Mouse (Mus musculus): ENCODE measurements around the gene Mvk. TPM values are rescaled to one million over a fixed set of nuclear protein-coding genes. Genes with fewer than 3 reads are reported as not detected.
A peak's percentile ranks its signal among the peaks of the same experiment; 100 is the strongest.

Gene Mvk
- total and polyA plus RNA-seq, 3 experiments: 9.8 to 10.9 (median 10.6) TPM

- Histone ChIP-seq H3K4me3 (no peak overlapping the region), H3K4me1 (ENCODE audit: control insufficient read depth, insufficient read depth, low read length) (no peaks in the 10 kb centered on the region), H3K79me2 (replicated peaks; ENCODE audit: control insufficient read depth, insufficient read depth, low read length) (no peaks in the 10 kb centered on the region), H3K27ac (no peak overlapping the region), H3K9ac (ENCODE audit: low read depth, low read length) (no peak overlapping the region), H3K27me3 (ENCODE audit: control insufficient read depth, insufficient read depth, low read length) (no peaks in the 10 kb centered on the region), H3K36me3 (ENCODE audit: control insufficient read depth, insufficient read depth, low read length) (no peaks in the 10 kb centered on the region)
- intact Hi-C loops (cut with DNase I): no loop called here
- WGBS: 88% methylated on average over 14 of the region's 14 CpGs
- no peak for TF ChIP-seq CTCF (IDR thresholded peaks at IDR 0.05)
- TF ChIP-seq EP300 (IDR thresholded peaks at IDR 0.05; ENCODE audit: insufficient read depth, low read depth, low read length): no peak
- TF ChIP-seq POLR2A (IDR thresholded peaks at IDR 0.05; ENCODE audit: insufficient read depth, low read depth, low read length): no peak
- no peak for DNase-seq
Measured at GRCm38 (mm10) chr5:114435588-114435987, 8.5 kb upstream of the Mvk start.

GRCm38 (mm10) chr5:114444368-114444692 lies 261 bp downstream of the Mvk start:
- under 1% methylated on average over 21 of the region's 21 CpGs for WGBS
- Histone ChIP-seq H3K36me3 (ENCODE audit: control insufficient read depth, insufficient read depth, low read length) (no peaks in the 10 kb centered on the region), H3K27me3 (ENCODE audit: control insufficient read depth, insufficient read depth, low read length) (no peaks in the 10 kb centered on the region), H3K79me2 (replicated peaks; ENCODE audit: control insufficient read depth, insufficient read depth, low read length) (no peaks in the 10 kb centered on the region), H3K27ac (peak overlapping the region; percentile 70), H3K4me1 (ENCODE audit: control insufficient read depth, insufficient read depth, low read length) (peaks cover 2% of the 10 kb centered on the region; the same call in 1 of the 2 replicates), H3K4me3 (peak overlapping the region; percentile 71), H3K9ac (ENCODE audit: low read depth, low read length) (peak overlapping the region; percentile 76)
- TF ChIP-seq CTCF (IDR thresholded peaks at IDR 0.05): no peak
- TF ChIP-seq POLR2A (IDR thresholded peaks at IDR 0.05; ENCODE audit: insufficient read depth, low read depth, low read length): no peak
- no peak for TF ChIP-seq EP300 (IDR thresholded peaks at IDR 0.05; ENCODE audit: insufficient read depth, low read depth, low read length)
- intact Hi-C loops (cut with DNase I): loop anchor here (5.0 kb wide), 1 partner anchor 672 kb away; the partner anchor contains the start of genes Iscu and Sart3
- DNase-seq: no peak

GRCm38 (mm10) chr5:114449011-114449410 lies 4.9 kb downstream of the Mvk start:
- 86% methylated on average over 4 of the region's 4 CpGs for WGBS
- Histone ChIP-seq H3K36me3 (ENCODE audit: control insufficient read depth, insufficient read depth, low read length) (no peaks in the 10 kb centered on the region), H3K27me3 (ENCODE audit: control insufficient read depth, insufficient read depth, low read length) (no peaks in the 10 kb centered on the region), H3K79me2 (replicated peaks; ENCODE audit: control insufficient read depth, insufficient read depth, low read length) (no peaks in the 10 kb centered on the region), H3K27ac (no peak overlapping the region), H3K4me3 (no peak overlapping the region), H3K4me1 (ENCODE audit: control insufficient read depth, insufficient read depth, low read length) (peaks cover 2% of the 10 kb centered on the region; the same call in 1 of the 2 replicates), H3K9ac (ENCODE audit: low read depth, low read length) (no peak overlapping the region)
- no peak for DNase-seq
- no peak for TF ChIP-seq EP300 (IDR thresholded peaks at IDR 0.05; ENCODE audit: insufficient read depth, low read depth, low read length)
- TF ChIP-seq POLR2A (IDR thresholded peaks at IDR 0.05; ENCODE audit: insufficient read depth, low read depth, low read length): no peak
- no peak for TF ChIP-seq CTCF (IDR thresholded peaks at IDR 0.05)
- intact Hi-C loops (cut with DNase I): no loop called here

GRCm38 (mm10) chr5:114456287-114456686 lies 12.2 kb downstream of the Mvk start:
- Histone ChIP-seq H3K79me2 (replicated peaks; ENCODE audit: control insufficient read depth, insufficient read depth, low read length) (no peaks in the 10 kb centered on the region), H3K27ac (no peak overlapping the region), H3K27me3 (ENCODE audit: control insufficient read depth, insufficient read depth, low read length) (no peaks in the 10 kb centered on the region), H3K4me1 (ENCODE audit: control insufficient read depth, insufficient read depth, low read length) (no peaks in the 10 kb centered on the region), H3K9ac (ENCODE audit: low read depth, low read length) (no peak overlapping the region), H3K36me3 (ENCODE audit: control insufficient read depth, insufficient read depth, low read length) (no peaks in the 10 kb centered on the region), H3K4me3 (no peak overlapping the region)
- DNase-seq: no peak
- TF ChIP-seq CTCF (IDR thresholded peaks at IDR 0.05) (no peak), EP300 (IDR thresholded peaks at IDR 0.05; ENCODE audit: insufficient read depth, low read depth, low read length) (no peak), POLR2A (IDR thresholded peaks at IDR 0.05; ENCODE audit: insufficient read depth, low read depth, low read length) (no peak)
- intact Hi-C loops (cut with DNase I): no loop called here
- 89% methylated on average over 9 of the region's 9 CpGs for WGBS

GRCm38 (mm10) chr5:114456995-114457605 lies 13.0 kb downstream of the Mvk start:
- intact Hi-C loops (cut with DNase I): no loop called here
- Histone ChIP-seq H3K79me2 (replicated peaks; ENCODE audit: control insufficient read depth, insufficient read depth, low read length) (no peaks in the 10 kb centered on the region), H3K4me1 (ENCODE audit: control insufficient read depth, insufficient read depth, low read length) (no peaks in the 10 kb centered on the region), H3K27me3 (ENCODE audit: control insufficient read depth, insufficient read depth, low read length) (no peaks in the 10 kb centered on the region), H3K36me3 (ENCODE audit: control insufficient read depth, insufficient read depth, low read length) (no peaks in the 10 kb centered on the region), H3K9ac (ENCODE audit: low read depth, low read length) (no peak overlapping the region), H3K4me3 (no peak overlapping the region), H3K27ac (no peak overlapping the region)
- DNase-seq: no peak
- 60% methylated on average over 16 of the region's 16 CpGs for WGBS
- TF ChIP-seq CTCF (IDR thresholded peaks at IDR 0.05) (no peak), EP300 (IDR thresholded peaks at IDR 0.05; ENCODE audit: insufficient read depth, low read depth, low read length) (no peak), POLR2A (IDR thresholded peaks at IDR 0.05; ENCODE audit: insufficient read depth, low read depth, low read length) (no peak)

GRCm38 (mm10) chr5:114461238-114461637 lies 17.2 kb downstream of the Mvk start:
- H3K4me1 ChIP-seq (ENCODE audit: control insufficient read depth, insufficient read depth, low read length): no peaks in the 10 kb centered on the region
- no peak overlapping the region for H3K9ac ChIP-seq (ENCODE audit: low read depth, low read length)
- 11% methylated on average over 7 of the region's 7 CpGs for WGBS

More at GRCm38 (mm10) chr5:114461238-114461637, 17.2 kb downstream of the Mvk start:
- TF ChIP-seq POLR2A (IDR thresholded peaks at IDR 0.05; ENCODE audit: insufficient read depth, low read depth, low read length) (no peak), CTCF (IDR thresholded peaks at IDR 0.05) (peak; percentile 83)
- no peaks in the 10 kb centered on the region for H3K27me3 ChIP-seq (ENCODE audit: control insufficient read depth, insufficient read depth, low read length)
- H3K4me3 ChIP-seq: no peak overlapping the region
- H3K36me3 ChIP-seq (ENCODE audit: control insufficient read depth, insufficient read depth, low read length): no peaks in the 10 kb centered on the region
- no peak overlapping the region for H3K27ac ChIP-seq
- intact Hi-C loops (cut with DNase I): loop anchor here (1.0 kb wide), 2 partner anchors 107 to 158 kb away; partner anchors contain the start of gene Fam222a
- no peaks in the 10 kb centered on the region for H3K79me2 ChIP-seq (replicated peaks; ENCODE audit: control insufficient read depth, insufficient read depth, low read length)
- peak; percentile 76 to 83 for DNase-seq

Data from heart, adult 2 months (tissue).